Mouse (Mus musculus) megakaryocyte progenitor cell, adult 5-6 weeks (primary cell): ENCODE results near the gene Gm7247. TPM values are rescaled to one million over a fixed set of nuclear protein-coding genes. Genes with fewer than 3 reads are reported as not detected.
"Not testable (repeated sequence)": the region's sequence is repeated elsewhere in the genome, so short reads cannot be mapped to it uniquely, and the experiment has no call there.

Experiments
- ATAC-seq: replicated peaks from 2 replicates; pipeline ENCODE4 v1.8.0; 2016; ENCODE audit warnings: mild to moderate bottlenecking, moderate TSS enrichment, inconsistent platforms; ENCODE audit not compliant: poor library complexity
- total RNA-seq, 2 experiments: library from RNA; stranded (forward) in 1 of 2; stranded (reverse) in 1 of 2; fragments of 157-497, 149-512 nt in 1 of 2; fragments of 200-1000 nt in 1 of 2; gene quantifications; 2 replicates each; pipeline versions ENCODE4 v1.2.3 to v1.2.4; 2015 to 2017

The Gm7247 gene
- total RNA-seq, 2 experiments from 2014 or later = not detected

- no peak for ATAC-seq
Measured at GRCm38 (mm10) chr14:51486111-51486510, 124.6 kb downstream of the Gm7247 start.

GRCm38 (mm10) chr14:51495781-51496180 is 134.2 kb downstream of the Gm7247 start:
- no peak for ATAC-seq

DNA sequence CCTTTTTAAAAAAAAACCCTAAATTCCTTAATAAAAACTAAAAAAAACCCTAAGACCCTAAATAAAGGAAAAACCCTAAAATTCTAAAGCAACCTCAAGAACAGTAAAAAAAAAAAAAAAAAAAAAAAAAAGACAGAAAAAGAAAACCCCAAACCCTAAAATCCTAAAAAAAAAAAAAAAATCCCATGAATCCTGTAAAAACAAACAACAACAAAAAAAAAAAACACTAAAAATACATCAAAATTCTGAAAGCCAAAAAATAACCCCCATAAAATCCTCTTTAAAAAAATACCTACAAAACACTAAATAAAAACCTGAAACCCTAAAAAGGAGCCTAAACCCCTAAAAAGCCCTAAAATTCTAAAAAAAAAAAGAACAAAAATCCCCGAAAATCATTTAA is 135.4 kb downstream of the Gm7247 start:
- no peak for ATAC-seq

DNA sequence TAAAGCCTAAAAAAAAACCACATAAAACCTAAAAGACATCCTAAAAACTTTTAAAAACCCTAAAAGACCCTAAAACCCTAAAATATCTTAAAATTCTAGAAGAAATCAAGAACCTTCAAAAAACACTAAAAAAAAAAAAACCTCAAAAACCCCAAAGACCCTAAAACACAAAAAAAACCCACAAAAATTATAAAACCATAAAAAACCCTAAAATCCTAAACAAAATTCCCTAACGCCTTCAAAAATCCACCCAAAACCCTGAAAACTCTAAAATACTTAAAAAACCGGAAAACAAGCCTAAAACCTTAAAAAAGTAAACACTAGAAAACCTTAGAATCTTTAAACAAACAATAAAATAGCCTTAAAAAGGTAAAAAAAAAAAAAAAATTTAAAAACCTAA is 136.4 kb downstream of the Gm7247 start:
- no peak for ATAC-seq

- ATAC-seq = no peak
Measured at GRCm38 (mm10) chr14:51499707-51500275, 138.2 kb downstream of the Gm7247 start.

GRCm38 (mm10) chr14:51500461-51500860 is 138.9 kb downstream of the Gm7247 start:
- ATAC-seq = no peak

- ATAC-seq = no peak
Measured at GRCm38 (mm10) chr14:51507416-51507815, 145.9 kb downstream of the Gm7247 start.

- no peak for ATAC-seq
Measured at GRCm38 (mm10) chr14:51552490-51552889, 190.9 kb downstream of the Gm7247 start, which contains the start of gene Gm5622. TSS of gene Gm5622 (plus strand) at chr14:51552790.

GRCm38 (mm10) chr14:51573963-51574362 is 212.4 kb downstream of the Gm7247 start, which contains the start of gene Gm17175:
TSS of gene Gm17175 (minus strand) at chr14:51574063.
- ATAC-seq = not testable (repeated sequence)

- not testable (repeated sequence) for ATAC-seq
Measured at GRCm38 (mm10) chr14:51592039-51592438, 230.5 kb downstream of the Gm7247 start, which contains the start of gene Gm17174. TSS of gene Gm17174 (minus strand) at chr14:51592139.

DNA sequence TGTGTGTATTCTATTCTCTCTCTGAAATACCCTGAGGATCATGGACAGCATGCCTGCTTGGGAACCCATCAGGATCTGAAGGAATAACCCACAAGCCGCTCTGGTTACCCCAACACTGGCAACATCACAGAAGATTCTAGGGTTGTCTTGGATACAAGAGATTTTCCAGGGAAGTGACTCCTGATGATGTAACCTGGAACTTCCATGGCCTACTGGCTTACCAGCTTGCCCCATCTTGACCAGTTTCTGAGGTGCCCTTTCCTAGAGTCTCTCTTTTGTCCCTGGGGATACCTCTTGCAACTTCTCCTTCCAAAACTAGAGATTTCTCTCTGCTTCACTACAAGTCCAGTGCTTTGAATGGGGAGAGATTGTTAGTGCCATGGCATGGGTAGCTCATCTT is 249.7 kb downstream of the Gm7247 start, which contains the start of gene Gm17078:
Gm17078 (minus strand) TSS at position 101 of the 400 bp plus-strand sequence.
- ATAC-seq = no peak

Other genes with a start within 250 kb of the Gm7247 start
- not detected in 2 replicates for gene Eddm3b, start 247.3 kb upstream of the Gm7247 start, total RNA-seq (2015)
- not detected in 2 replicates for gene Eddm3b, start 247.3 kb upstream of the Gm7247 start, total RNA-seq (2017)
- 9.2 and 14.6 TPM in 2 replicates for gene Rnase6, start 237.8 kb upstream of the Gm7247 start, total RNA-seq (2015)
- gene Rnase6, start 237.8 kb upstream of the Gm7247 start, total RNA-seq (2017) = 20.7 and 22.2 TPM in 2 replicates
- gene Rnase1, start 215.0 kb upstream of the Gm7247 start, total RNA-seq (2015) = not detected in 2 replicates
- gene Rnase1, start 215.0 kb upstream of the Gm7247 start, total RNA-seq (2017) = not detected in 2 replicates
- not detected in 2 replicates for gene Rnase2b, start 199.5 kb upstream of the Gm7247 start, total RNA-seq (2015)
- gene Rnase2b, start 199.5 kb upstream of the Gm7247 start, total RNA-seq (2017) = not detected in 2 replicates
- not detected in 2 replicates for gene Ang2, start 162.6 kb upstream of the Gm7247 start, total RNA-seq (2015)
- not detected in 2 replicates for gene Ang2, start 162.6 kb upstream of the Gm7247 start, total RNA-seq (2017)
- gene Ear14, start 158.4 kb upstream of the Gm7247 start, total RNA-seq (2015) = not detected in 2 replicates
- gene Ear14, start 158.4 kb upstream of the Gm7247 start, total RNA-seq (2017) = not detected in 2 replicates
- not detected in 2 replicates for gene Rnase2a, start 105.6 kb upstream of the Gm7247 start, total RNA-seq (2015)
- not detected in 2 replicates for gene Rnase2a, start 105.6 kb upstream of the Gm7247 start, total RNA-seq (2017)
- gene Vmn2r88, start 49.1 kb downstream of the Gm7247 start, total RNA-seq (2015) = not detected in 2 replicates
- not detected in 2 replicates for gene Vmn2r88, start 49.1 kb downstream of the Gm7247 start, total RNA-seq (2017)
- gene Vmn2r89, start 90.1 kb downstream of the Gm7247 start, total RNA-seq (2015) = not detected in 2 replicates
- gene Vmn2r89, start 90.1 kb downstream of the Gm7247 start, total RNA-seq (2017) = not detected in 2 replicates
- not detected in 2 replicates for gene Gm5622, start 191.0 kb downstream of the Gm7247 start, total RNA-seq (2015)
- gene Gm5622, start 191.0 kb downstream of the Gm7247 start, total RNA-seq (2017) = not detected in 2 replicates
- gene Gm17175, start 212.3 kb downstream of the Gm7247 start, total RNA-seq (2015) = not detected in 2 replicates
- gene Gm17175, start 212.3 kb downstream of the Gm7247 start, total RNA-seq (2017) = not detected in 2 replicates
- not detected in 2 replicates for gene Gm17174, start 230.4 kb downstream of the Gm7247 start, total RNA-seq (2015)
- gene Gm17174, start 230.4 kb downstream of the Gm7247 start, total RNA-seq (2017) = not detected in 2 replicates
- not detected in 2 replicates for gene Gm17078, start 249.6 kb downstream of the Gm7247 start, total RNA-seq (2015)
- gene Gm17078, start 249.6 kb downstream of the Gm7247 start, total RNA-seq (2017) = not detected in 2 replicates